Mouse (Mus musculus) CD8-positive naive resting alpha-beta T cell, adult 2 months (primary cell): ENCODE data around the gene Ier3.

Experiments used
- DNase-seq, 2 experiments: peaks; one replicate each; pipeline ENCODE4 v3.0.0; 2022; ENCODE audit warnings: low read depth in 2 of 2, low spot score in 2 of 2

Ier3 gene

DNA sequence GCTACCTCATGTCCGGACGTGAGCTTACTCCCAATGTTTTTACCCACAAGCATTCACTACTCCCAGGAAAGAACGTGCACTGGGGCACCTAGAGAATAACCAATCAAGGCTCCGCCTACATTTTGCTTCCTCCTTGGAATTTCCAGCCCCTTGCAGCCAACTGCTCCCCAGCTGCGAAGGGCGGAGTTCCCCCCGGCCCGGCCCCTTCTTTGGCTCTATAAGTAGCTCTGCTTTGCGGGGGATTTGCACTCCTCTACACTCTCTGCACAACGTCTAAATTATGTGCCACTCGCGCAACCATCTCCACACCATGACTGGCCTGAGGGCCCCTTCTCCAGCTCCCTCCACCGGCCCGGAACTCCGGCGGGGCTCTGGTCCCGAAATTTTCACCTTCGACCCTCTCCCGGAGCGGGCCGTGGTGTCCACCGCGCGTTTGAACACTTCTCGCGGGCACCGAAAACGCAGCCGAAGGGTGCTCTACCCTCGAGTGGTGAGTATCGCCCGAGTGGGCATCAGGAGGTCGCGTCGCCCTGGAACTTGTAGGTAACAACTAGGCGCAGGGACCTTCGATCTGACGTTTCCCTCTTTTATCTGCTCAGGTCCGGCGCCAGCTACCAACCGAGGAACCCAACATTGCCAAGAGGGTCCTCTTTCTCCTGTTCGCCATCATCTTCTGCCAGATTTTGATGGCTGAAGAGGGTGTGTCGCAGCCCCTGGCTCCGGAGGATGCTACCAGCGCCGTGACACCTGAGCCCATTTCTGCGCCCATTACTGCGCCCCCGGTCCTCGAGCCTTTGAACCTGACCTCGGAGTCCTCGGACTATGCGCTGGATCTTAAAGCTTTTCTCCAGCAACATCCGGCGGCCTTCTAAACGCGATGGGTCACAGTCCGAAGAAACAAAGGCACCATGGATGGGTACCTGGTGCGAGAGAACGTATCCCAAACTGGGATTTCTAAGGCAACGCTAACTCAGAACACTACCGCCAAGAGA lies at the start of gene Ier3:
TSS of gene Ier3 (plus strand) at position 246 of the 992 bp plus-strand sequence.
- peak; percentile 21 to 35 for DNase-seq

DNA sequence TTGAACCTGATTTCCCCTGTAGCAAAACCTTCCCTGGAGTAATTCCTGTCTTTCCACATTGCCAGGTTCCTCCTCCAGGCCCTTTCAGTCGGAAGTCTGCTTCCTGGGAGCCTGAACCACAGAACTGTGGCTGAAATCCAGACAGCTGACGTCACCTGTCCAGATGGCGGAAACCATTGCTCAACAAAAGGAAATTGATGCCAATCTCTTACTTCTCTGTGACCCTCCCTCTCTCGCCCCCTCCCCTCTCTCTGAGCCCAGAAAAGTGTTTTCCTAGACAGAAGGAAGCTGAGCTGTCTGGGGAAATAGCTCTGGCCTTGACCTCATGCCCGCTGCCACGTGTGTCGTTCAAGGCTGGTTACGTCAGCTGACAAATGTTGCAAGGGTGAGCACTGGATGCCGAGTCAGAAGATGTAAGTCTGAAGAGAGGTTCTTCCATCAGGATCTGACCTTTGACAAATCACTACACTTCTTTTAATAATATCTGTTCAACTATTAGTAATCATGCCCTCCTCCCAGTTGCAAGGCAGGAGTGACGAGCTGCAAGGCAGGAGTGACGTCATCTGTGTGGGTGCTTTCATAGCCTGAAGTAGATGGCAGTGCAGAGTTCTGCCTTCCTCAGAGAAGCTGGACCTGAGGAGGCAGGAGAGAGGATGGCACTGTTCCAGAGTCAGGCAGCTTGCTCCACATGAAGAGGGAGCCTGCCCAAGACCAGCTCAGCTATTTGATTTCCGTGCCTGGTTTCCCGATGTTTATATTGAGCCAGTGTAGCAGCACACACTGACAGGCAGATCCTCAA lies 44.5 kb upstream of the Ier3 start:
- no peak for DNase-seq

DNA sequence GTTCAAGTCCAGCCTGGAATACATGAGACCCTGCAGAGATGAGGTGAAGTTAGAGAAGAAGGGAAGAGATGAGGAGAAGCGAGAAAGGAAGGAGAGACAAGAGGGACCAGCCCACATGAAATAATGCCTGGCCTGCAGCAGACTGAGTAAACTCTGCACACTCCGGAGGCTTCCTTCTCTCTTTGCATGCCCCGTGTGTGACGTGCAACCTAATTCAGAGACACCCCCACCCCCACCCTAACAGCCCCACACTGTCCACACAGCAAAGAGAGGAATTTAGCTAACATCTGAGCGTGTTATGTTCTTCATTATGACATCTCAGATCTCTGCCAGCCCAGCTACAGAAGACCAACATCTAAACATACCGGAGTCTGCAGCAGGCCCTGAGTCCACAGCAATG lies 42.5 kb upstream of the Ier3 start:
- DNase-seq: no peak

DNA sequence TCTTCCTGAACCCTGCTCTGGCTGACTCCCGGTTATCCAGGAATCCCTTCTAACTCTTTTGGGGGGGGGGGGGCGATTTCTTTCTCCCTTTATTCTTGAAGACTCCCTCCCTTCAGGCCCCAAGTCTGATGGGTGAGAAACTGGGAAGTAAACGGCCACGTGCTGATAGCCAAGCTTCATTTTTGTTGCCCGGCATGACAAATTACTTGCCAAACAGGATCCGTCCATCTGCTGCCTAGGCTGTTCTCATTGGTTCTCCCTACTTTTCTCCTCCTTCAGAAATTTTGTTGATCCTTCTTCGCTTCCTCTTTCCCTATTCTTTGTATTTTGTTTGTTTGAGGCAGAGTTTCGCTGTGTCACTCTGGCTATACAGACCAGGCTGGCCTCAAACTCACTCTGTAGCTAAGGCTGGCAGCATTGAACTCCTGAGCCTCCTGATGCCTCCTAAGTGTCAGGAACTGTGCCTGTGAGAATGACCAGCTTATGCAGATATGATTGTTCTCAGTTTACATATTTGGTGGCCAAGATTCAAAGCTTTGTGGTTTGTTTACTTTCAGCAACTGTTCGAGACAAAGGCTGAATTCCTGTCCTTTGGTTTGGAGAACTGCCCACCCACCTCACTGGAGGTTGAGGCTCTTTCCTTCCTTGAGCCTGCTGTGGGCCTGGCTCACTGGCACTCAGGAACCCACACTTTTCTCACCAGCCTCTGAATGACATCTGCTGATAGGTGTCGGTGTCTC lies 41.8 kb upstream of the Ier3 start:
- no peak for DNase-seq

DNA sequence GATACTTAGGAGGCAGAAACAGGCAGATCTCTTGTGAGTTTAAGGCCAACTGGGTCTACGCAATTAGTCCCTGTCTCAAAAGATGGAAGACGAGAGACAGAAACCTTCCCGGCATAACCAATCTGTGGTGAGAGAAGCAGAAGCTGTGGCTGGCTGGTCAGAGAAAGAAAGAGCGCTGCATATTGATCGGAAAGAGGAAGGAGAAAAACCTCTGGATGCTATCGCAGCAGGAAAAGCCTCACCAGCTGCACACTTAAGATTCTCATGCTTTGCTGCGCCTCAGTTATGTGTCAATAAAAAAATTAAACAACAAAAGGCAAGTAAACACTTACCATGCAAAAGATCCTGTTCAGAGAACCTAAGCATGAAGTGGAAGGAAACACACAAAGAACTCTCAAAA lies 41.1 kb upstream of the Ier3 start:
- no peak for DNase-seq

DNA sequence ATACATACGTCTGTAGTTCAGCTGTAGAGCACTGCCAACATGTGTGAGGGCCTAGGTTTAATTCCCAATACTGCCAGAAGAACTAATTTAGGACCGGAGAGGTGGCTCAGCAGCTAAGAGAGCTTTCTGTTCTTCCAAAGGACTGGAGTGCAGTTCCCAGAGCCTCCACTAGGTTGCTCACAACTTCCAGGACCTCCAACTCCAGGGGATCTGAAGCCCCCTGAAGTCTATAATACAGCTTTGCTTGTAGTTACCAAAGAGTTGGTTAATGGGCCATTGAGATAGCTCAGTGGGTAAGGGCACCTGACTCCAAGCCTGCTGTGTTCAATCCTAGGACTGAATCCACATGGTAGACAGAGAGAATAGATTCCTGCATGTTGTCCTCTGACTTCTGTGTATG lies 39.1 kb upstream of the Ier3 start:
- no peak for DNase-seq

GRCm38 (mm10) chr17:35782924-35783323 lies 38.6 kb upstream of the Ier3 start:
- DNase-seq: no peak

- no peak for DNase-seq
Measured at GRCm38 (mm10) chr17:35783944-35784343, 37.5 kb upstream of the Ier3 start.

GRCm38 (mm10) chr17:35785140-35785539 lies 36.3 kb upstream of the Ier3 start:
- DNase-seq: no peak

- DNase-seq: no peak
Measured at GRCm38 (mm10) chr17:35787493-35787892, 34.0 kb upstream of the Ier3 start.

- no peak for DNase-seq
Measured at GRCm38 (mm10) chr17:35788025-35788424, 33.5 kb upstream of the Ier3 start.

DNA sequence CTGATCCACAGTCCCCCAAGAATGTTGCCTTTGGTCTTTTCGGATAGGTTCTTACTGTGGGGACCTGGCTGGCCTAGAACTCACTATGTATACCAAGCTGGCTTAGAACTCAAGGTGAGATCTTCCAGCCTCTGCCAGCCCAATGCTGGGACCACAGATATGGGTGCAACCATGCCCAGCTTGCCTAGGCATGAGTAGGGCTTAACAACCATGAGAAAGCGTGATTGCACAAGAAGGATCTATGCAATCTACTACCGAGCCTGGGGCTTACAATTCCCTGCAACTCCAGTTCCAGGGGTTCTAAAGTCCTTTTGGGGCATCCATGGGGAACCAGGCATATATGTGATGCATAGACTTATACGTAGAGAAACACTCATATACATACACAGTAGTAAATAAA lies 30.6 kb upstream of the Ier3 start:
- DNase-seq: no peak

GRCm38 (mm10) chr17:35792837-35793236 lies 28.6 kb upstream of the Ier3 start:
- no peak for DNase-seq

DNA sequence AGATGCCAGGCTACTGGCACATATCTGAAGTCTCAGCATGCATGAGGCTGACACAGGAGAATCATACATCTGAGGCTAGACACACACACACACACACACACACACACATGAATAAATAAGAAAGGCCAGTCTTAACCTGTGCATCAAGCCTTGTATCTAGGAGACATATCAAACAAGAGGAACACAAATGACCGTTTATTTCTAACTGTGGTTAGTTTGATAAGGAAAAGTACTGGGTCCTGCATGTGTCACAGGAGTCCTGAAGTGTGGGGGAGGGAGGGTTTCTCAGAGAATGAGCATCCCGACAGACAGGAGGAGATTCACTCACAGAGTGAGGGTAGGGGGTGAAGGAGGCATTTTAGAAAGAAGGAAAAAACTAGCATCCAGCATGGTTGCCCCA lies 26.4 kb upstream of the Ier3 start:
- no peak for DNase-seq

GRCm38 (mm10) chr17:35795656-35796055 lies 25.8 kb upstream of the Ier3 start:
- no peak for DNase-seq

DNA sequence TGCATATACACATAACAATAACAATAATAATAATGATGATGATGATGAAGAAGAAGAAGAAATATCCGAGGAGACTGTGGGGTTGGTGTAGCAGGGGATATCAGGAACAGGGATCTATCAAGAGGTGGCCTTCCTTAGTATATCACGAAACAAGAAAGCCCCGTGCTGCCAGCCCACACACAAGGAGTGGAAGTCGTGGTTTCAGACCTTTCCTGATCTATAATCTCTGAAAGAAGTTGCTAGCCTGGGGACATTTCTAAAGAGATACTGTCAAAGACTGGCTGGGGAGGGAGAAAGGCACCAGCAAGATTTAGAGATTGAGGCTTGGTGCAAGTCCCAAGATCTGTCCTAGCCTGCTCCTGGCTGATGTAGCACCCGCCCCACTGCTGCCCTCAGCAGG lies 24.6 kb upstream of the Ier3 start:
- no peak for DNase-seq

DNA sequence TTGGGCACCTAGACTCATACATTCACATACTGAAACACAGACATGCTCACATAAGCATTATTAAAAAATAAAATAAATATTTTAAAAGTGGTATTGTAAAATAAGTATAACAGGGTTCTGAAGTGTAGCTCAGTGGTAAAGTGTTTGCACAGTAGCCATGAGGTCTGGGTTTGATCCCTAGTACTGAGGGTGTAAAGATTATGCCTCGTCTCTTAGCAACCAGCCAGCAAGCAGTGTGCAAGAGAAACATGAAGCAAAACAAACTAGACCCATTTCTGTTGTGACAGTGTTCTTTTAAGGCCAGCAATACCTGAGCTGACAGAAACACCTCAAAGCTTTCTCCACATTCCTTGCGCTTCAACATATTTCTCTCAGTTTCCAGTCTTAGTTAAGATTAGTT lies 20.6 kb upstream of the Ier3 start:
- DNase-seq: no peak

GRCm38 (mm10) chr17:35803020-35803419 lies 18.5 kb upstream of the Ier3 start:
- DNase-seq: no peak

GRCm38 (mm10) chr17:35803858-35804399 lies 17.6 kb upstream of the Ier3 start:
- no peak for DNase-seq

GRCm38 (mm10) chr17:35808073-35808472 lies 13.4 kb upstream of the Ier3 start:
- DNase-seq: no peak

- DNase-seq: no peak
Measured at GRCm38 (mm10) chr17:35809395-35809794, 12.1 kb upstream of the Ier3 start.
